Mouse (Mus musculus): Measurements from ENCODE around the gene LTO1. TPM values are rescaled to one million over a fixed set of nuclear protein-coding genes. Genes with fewer than 3 reads are reported as not detected.

LTO1 gene
- polyA plus RNA-seq, 1 experiment from 2014 or later: 21.1 TPM

DNA sequence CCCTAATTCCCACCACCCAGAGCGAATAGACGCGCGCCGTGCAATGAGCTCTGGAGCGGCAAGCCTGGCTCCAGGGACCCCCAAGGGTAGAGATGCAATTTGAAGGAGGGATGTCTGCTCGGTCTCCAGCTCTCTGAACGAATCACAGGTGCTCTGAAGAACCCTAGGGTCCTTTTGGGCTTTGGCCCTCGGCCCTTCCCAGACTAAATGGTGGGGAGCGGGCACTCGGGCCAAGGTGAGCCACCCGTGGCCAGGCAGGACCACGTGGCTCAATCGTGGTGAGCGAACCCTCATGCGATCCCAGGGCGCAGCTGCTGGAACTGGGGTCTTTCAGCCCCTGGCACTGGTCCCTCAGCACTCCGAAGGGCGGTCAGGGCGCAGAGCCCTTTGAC is 27.8 kb downstream of the LTO1 start:
- Histone ChIP-seq H3K9me3 (ENCODE audit: control insufficient read depth) (no peaks in the 10 kb centered on the region), H3K36me3 (ENCODE audit: control insufficient read depth, insufficient read depth) (no peaks in the 10 kb centered on the region), H3K27me3 (replicated peaks; ENCODE audit: control insufficient read depth, insufficient read depth, low read length) (peaks cover 9% of the 10 kb centered on the region; the same call in 1 of the 2 replicates), H3K9ac (ENCODE audit: low read depth, low read length) (no peak overlapping the region), H3K4me1 (replicated peaks; ENCODE audit: control insufficient read depth, insufficient read depth, low read length) (peaks cover 22% of the 10 kb centered on the region), H3K4me2 (replicated peaks; ENCODE audit: low read depth) (peak overlapping the region; percentile 92), H3K4me3 (ENCODE audit: low read depth, low read length) (peak overlapping the region; percentile 57), H3K27ac (ENCODE audit: low read depth, low read length) (no peak overlapping the region)
- 3% methylated on average over 20 of the region's 20 CpGs for whole genome bisulfite sequencing
- TF ChIP-seq CTCF (IDR thresholded peaks at IDR 0.05; ENCODE audit: low read depth): no peak
- ATAC-seq: no peak

DNA sequence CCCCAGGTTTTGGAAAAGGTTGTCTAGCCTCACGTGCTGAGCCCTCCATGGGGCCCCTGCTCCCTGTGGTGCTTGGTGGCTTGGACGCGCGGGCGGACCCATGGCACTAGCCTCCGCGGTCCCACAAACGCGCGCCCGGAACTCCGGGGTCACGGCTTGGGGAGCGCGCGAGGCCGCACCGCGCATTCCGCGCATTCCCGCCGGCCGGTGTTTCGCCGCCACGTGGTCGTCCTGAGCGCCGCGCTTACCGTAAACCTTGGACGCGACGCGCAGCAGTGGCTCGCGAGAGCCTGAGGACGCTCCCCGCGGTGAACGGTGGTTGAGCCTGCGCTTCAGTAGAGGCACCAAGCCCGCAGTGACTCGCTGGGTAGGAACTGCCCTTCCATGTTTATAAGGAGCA is 28.4 kb downstream of the LTO1 start:
- Histone ChIP-seq H3K4me3 (ENCODE audit: low read depth, low read length) (peak overlapping the region; percentile 57), H3K4me1 (replicated peaks; ENCODE audit: control insufficient read depth, insufficient read depth, low read length) (peaks cover 22% of the 10 kb centered on the region), H3K36me3 (ENCODE audit: control insufficient read depth, insufficient read depth) (no peaks in the 10 kb centered on the region), H3K27me3 (replicated peaks; ENCODE audit: control insufficient read depth, insufficient read depth, low read length) (peaks cover 9% of the 10 kb centered on the region; the same call in 1 of the 2 replicates), H3K4me2 (replicated peaks; ENCODE audit: low read depth) (peak overlapping the region; percentile 92), H3K9me3 (ENCODE audit: control insufficient read depth) (no peaks in the 10 kb centered on the region), H3K27ac (ENCODE audit: low read depth, low read length) (no peak overlapping the region), H3K9ac (ENCODE audit: low read depth, low read length) (no peak overlapping the region)
- WGBS: under 1% methylated on average over 44 of the region's 45 CpGs
- TF ChIP-seq CTCF (IDR thresholded peaks at IDR 0.05; ENCODE audit: low read depth): peak; percentile 63
- peak; percentile 50 for ATAC-seq

DNA sequence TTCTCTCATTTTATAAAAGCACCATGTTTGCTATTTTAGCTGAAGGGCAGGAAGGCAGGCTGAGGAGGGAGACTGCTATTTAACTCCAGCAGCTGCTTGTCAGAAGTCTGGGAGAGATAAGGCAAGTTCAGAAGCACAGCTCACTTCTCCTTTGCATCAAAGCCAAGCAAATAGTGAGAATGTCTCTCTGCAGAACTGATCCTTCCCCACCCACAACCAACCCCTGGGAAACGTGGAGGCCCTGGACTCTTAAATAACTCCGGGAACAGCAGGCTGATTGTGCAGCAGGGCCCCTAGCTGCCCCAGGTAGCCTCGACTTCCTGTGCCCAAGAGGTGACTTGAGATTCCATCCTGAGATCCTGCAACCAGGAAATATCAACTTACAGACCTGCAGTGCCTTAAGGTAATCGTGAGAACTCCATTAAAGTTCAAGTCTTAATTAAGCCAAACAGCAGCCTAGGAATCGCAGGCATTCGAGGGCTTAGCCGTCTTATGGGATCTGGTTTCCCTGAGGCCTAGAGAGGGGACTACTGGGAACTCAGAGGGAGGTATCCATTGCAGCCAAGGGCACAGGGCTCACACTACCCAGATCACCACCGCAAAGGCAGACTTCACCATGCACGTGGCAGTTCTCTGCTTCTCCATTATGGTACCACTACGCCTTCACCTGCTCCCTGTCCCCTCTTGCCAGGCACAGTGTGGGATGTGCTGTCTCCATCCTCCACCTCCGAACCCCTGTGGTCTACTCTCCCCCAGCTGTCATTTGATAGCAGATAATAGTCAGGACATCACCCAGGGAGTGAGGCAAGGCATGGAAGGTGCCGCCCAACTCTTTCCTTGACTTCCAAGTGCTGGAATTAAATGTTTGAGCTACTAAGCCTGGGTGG is 43.9 kb downstream of the LTO1 start:
- H3K4me2 ChIP-seq (replicated peaks; ENCODE audit: low read depth): no peak overlapping the region
- no peak for ATAC-seq
- no peaks in the 10 kb centered on the region for H3K4me1 ChIP-seq (replicated peaks; ENCODE audit: control insufficient read depth, insufficient read depth, low read length)
- H3K36me3 ChIP-seq (ENCODE audit: control insufficient read depth, insufficient read depth): no peaks in the 10 kb centered on the region
- no peaks in the 10 kb centered on the region for H3K9me3 ChIP-seq (ENCODE audit: control insufficient read depth)
- H3K27me3 ChIP-seq (replicated peaks; ENCODE audit: control insufficient read depth, insufficient read depth, low read length): no peaks in the 10 kb centered on the region
- no peak overlapping the region for H3K27ac ChIP-seq (ENCODE audit: low read depth, low read length)
- no peak overlapping the region for H3K4me3 ChIP-seq (ENCODE audit: low read depth, low read length)
- TF ChIP-seq CTCF (IDR thresholded peaks at IDR 0.05; ENCODE audit: low read depth): no peak
- H3K9ac ChIP-seq (ENCODE audit: low read depth, low read length): no peak overlapping the region
- 50% methylated on average over 12 of the region's 12 CpGs for WGBS

DNA sequence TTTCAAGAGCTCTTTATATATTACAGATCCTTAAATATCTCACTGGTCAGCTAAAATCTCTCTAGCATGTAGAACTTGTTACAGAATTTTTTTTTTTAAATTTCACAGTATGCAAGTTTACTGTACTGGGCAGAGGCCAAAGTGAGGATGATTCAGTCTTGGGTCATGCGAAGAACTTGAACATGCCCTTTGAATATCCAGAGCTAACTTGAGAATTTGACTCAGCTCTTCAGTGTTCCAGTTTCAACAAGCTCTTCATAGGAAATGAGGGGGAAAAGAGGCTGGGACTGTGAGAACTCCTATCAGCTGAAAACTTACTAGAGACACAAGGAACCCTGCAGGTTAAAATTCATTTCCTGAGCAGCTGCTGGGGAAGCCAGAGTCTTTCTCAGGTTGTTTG is 49.0 kb downstream of the LTO1 start:
- Histone ChIP-seq H3K4me1 (replicated peaks; ENCODE audit: control insufficient read depth, insufficient read depth, low read length) (no peaks in the 10 kb centered on the region), H3K27me3 (replicated peaks; ENCODE audit: control insufficient read depth, insufficient read depth, low read length) (no peaks in the 10 kb centered on the region), H3K9ac (ENCODE audit: low read depth, low read length) (no peak overlapping the region), H3K4me3 (ENCODE audit: low read depth, low read length) (no peak overlapping the region), H3K4me2 (replicated peaks; ENCODE audit: low read depth) (no peak overlapping the region), H3K27ac (ENCODE audit: low read depth, low read length) (no peak overlapping the region), H3K9me3 (ENCODE audit: control insufficient read depth) (no peaks in the 10 kb centered on the region), H3K36me3 (ENCODE audit: control insufficient read depth, insufficient read depth) (no peaks in the 10 kb centered on the region)
- ATAC-seq: no peak
- no peak for TF ChIP-seq CTCF (IDR thresholded peaks at IDR 0.05; ENCODE audit: low read depth)
- 83% methylated on average over 1 of the region's 1 CpGs for WGBS

DNA sequence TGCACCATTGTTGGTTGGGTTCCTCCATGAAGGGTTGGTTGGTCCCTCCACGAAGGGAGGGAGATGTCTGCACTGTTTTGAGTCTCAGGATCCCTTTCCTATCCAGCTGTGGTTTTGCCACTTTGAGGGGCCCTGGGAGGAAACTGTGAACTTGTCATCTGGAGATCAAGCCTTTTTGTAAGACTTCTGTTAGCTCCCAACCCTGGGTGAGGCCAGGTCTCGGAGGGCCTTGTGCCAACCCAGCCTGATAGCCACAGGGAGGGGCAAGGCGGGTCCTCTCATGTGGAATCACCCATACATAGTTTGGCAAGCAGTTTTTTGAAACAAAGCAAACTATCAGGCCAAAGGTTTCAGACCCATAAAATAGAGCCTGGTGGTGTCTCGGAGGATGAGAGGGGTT is 49.4 kb downstream of the LTO1 start:
- WGBS: 70% methylated on average over 4 of the region's 4 CpGs
- TF ChIP-seq CTCF (IDR thresholded peaks at IDR 0.05; ENCODE audit: low read depth): no peak
- no peak for ATAC-seq

DNA sequence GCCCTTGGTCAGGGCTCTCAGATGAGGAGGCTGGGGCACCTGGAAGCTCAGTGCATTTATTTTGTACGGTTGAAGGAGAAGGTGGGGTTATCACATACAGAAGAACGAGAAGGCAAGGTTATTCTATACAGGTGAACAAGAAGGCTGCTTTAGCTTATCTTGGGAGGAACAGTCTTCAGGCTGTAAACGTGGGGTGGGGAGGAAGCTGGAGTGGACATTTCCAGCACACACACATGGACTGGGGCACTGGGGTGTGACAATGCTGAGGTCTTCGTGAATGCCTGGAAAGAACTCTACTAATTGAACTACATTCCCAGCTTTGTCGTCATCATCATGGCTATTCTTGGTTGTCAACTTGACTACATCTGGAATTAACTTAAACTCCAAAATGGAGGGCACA is 51.0 kb downstream of the LTO1 start:
- Histone ChIP-seq H3K4me2 (replicated peaks; ENCODE audit: low read depth) (no peak overlapping the region), H3K9me3 (ENCODE audit: control insufficient read depth) (no peaks in the 10 kb centered on the region), H3K9ac (ENCODE audit: low read depth, low read length) (no peak overlapping the region), H3K27me3 (replicated peaks; ENCODE audit: control insufficient read depth, insufficient read depth, low read length) (no peaks in the 10 kb centered on the region), H3K4me1 (replicated peaks; ENCODE audit: control insufficient read depth, insufficient read depth, low read length) (no peaks in the 10 kb centered on the region), H3K4me3 (ENCODE audit: low read depth, low read length) (no peak overlapping the region), H3K27ac (ENCODE audit: low read depth, low read length) (no peak overlapping the region), H3K36me3 (ENCODE audit: control insufficient read depth, insufficient read depth) (no peaks in the 10 kb centered on the region)
- ATAC-seq: no peak; the same call in 1 of the 2 replicates
- no peak for TF ChIP-seq CTCF (IDR thresholded peaks at IDR 0.05; ENCODE audit: low read depth)
- 33% methylated on average over 5 of the region's 5 CpGs for WGBS

More for the DNA sequence above, 49.4 kb downstream of the LTO1 start:
- no peaks in the 10 kb centered on the region for H3K9me3 ChIP-seq (ENCODE audit: control insufficient read depth)
- H3K4me1 ChIP-seq (replicated peaks; ENCODE audit: control insufficient read depth, insufficient read depth, low read length): no peaks in the 10 kb centered on the region
- H3K36me3 ChIP-seq (ENCODE audit: control insufficient read depth, insufficient read depth): no peaks in the 10 kb centered on the region
- no peaks in the 10 kb centered on the region for H3K27me3 ChIP-seq (replicated peaks; ENCODE audit: control insufficient read depth, insufficient read depth, low read length)
- no peak overlapping the region for H3K9ac ChIP-seq (ENCODE audit: low read depth, low read length)
- no peak overlapping the region for H3K4me3 ChIP-seq (ENCODE audit: low read depth, low read length)
- H3K27ac ChIP-seq (ENCODE audit: low read depth, low read length): no peak overlapping the region
- H3K4me2 ChIP-seq (replicated peaks; ENCODE audit: low read depth): no peak overlapping the region
